Mouse (Mus musculus) adrenal gland, adult (tissue): Measurements from ENCODE around the gene Slco3a1.
"Not testable (repeated sequence)": the region's sequence is repeated elsewhere in the genome, so short reads cannot be mapped to it uniquely, and the experiment has no call there.

Source experiments
- DNase-seq, 2 experiments: peaks; one replicate each; pipeline ENCODE4 v3.0.0; 2022 to 2023; ENCODE audit warnings: low spot score in 1 of 2; ENCODE audit not compliant: inconsistent age in 2 of 2

Gene Slco3a1

GRCm38 (mm10) chr7:74437534-74437933 is 117.0 kb downstream of the Slco3a1 start:
- DNase-seq: no peak

- DNase-seq: no peak
Measured at GRCm38 (mm10) chr7:74436642-74437041, 117.9 kb downstream of the Slco3a1 start.

GRCm38 (mm10) chr7:74432950-74433349 is 121.6 kb downstream of the Slco3a1 start:
- no peak for DNase-seq

GRCm38 (mm10) chr7:74429252-74429651 is 125.3 kb downstream of the Slco3a1 start:
- no peak for DNase-seq

- no peak for DNase-seq
Measured at GRCm38 (mm10) chr7:74427135-74427534, 127.4 kb downstream of the Slco3a1 start.

- no peak for DNase-seq
Measured at GRCm38 (mm10) chr7:74425941-74426340, 128.6 kb downstream of the Slco3a1 start.

- peak; percentile 17 to 65 for DNase-seq
Measured at GRCm38 (mm10) chr7:74423928-74424850, 130.4 kb downstream of the Slco3a1 start.

GRCm38 (mm10) chr7:74423316-74423715 is 131.3 kb downstream of the Slco3a1 start:
- no peak for DNase-seq

GRCm38 (mm10) chr7:74422731-74423130 is 131.8 kb downstream of the Slco3a1 start:
- DNase-seq: no peak

- no peak for DNase-seq
Measured at GRCm38 (mm10) chr7:74422002-74422401, 132.6 kb downstream of the Slco3a1 start.

GRCm38 (mm10) chr7:74421591-74421990 is 133.0 kb downstream of the Slco3a1 start:
- DNase-seq: no peak

GRCm38 (mm10) chr7:74419706-74420105 is 134.9 kb downstream of the Slco3a1 start:
- no peak for DNase-seq

GRCm38 (mm10) chr7:74417009-74417408 is 137.6 kb downstream of the Slco3a1 start:
- no peak for DNase-seq

GRCm38 (mm10) chr7:74415241-74415640 is 139.3 kb downstream of the Slco3a1 start:
- DNase-seq: no peak

- no peak for DNase-seq
Measured at GRCm38 (mm10) chr7:74413738-74414716, 140.6 kb downstream of the Slco3a1 start.

GRCm38 (mm10) chr7:74408601-74409323 is 145.8 kb downstream of the Slco3a1 start:
- peak; percentile 34 to 57 for DNase-seq

GRCm38 (mm10) chr7:74407851-74408250 is 146.7 kb downstream of the Slco3a1 start:
- not testable (repeated sequence) for DNase-seq

- no peak for DNase-seq
Measured at GRCm38 (mm10) chr7:74399729-74400128, 154.9 kb downstream of the Slco3a1 start.

- no peak for DNase-seq
Measured at GRCm38 (mm10) chr7:74399154-74399553, 155.4 kb downstream of the Slco3a1 start.

GRCm38 (mm10) chr7:74398326-74398725 is 156.3 kb downstream of the Slco3a1 start:
- no peak for DNase-seq

GRCm38 (mm10) chr7:74391451-74391873 is 163.1 kb downstream of the Slco3a1 start:
- no peak for DNase-seq
